Mouse (Mus musculus): ENCODE data around the gene Pbx4.

- TF ChIP-seq EP300 (IDR thresholded peaks at IDR 0.05; ENCODE audit: insufficient read depth, low read depth, low read length) (no peak), POLR2A (IDR thresholded peaks at IDR 0.05; ENCODE audit: insufficient read depth, low read depth, low read length) (no peak)
These were observed 25.1 kb upstream of the Pbx4 start for GRCm38 (mm10) chr8:69807236-69807635.
